Mouse (Mus musculus) hindbrain, embryonic 12.5 days (tissue): Measurements from ENCODE around the gene Thap2. TPM values are rescaled to one million over a fixed set of nuclear protein-coding genes. Genes with fewer than 3 reads are reported as not detected.

Experiments used
- ATAC-seq: fragments of 200-750 bp; cut with Nextera tagmentation; 2 replicates; pipeline ENCODE4 v1.8.0; 2017; ENCODE audit warnings: moderate TSS enrichment; ENCODE audit not compliant: low FRiP score
- H3K27ac ChIP-seq: fragments of 300-500 bp; sonication (generic); 2 replicates; pipeline ENCODE4 v1.5.1; 2016; ENCODE audit warnings: mild to moderate bottlenecking
- H3K27me3 ChIP-seq: fragments of 300-500 bp; sonication (generic); 2 replicates; pipeline ENCODE4 v1.6.1; 2016; ENCODE audit warnings: mild to moderate bottlenecking
- H3K36me3 ChIP-seq: fragments of 300-500 bp; sonication (generic); 2 replicates; pipeline ENCODE4 v1.6.1; 2016; ENCODE audit warnings: mild to moderate bottlenecking
- H3K4me1 ChIP-seq: fragments of 300-500 bp; sonication (generic); 2 replicates; pipeline ENCODE4 v1.6.1; 2016
- H3K4me2 ChIP-seq: fragments of 300-500 bp; sonication (generic); replicated peaks from 2 replicates; pipeline ENCODE4 v1.6.1; 2016; ENCODE audit warnings: mild to moderate bottlenecking
- H3K4me3 ChIP-seq: fragments of 300-500 bp; sonication (generic); 2 replicates; pipeline ENCODE4 v1.5.1; 2016; ENCODE audit warnings: mild to moderate bottlenecking
- H3K9ac ChIP-seq: fragments of 300-500 bp; sonication (generic); 2 replicates; pipeline ENCODE4 v1.6.1; 2016; ENCODE audit warnings: mild to moderate bottlenecking, moderate library complexity
- H3K9me3 ChIP-seq: fragments of 300-500 bp; sonication (generic); replicated peaks from 2 replicates; pipeline ENCODE4 v1.6.1; 2016; ENCODE audit warnings: mild to moderate bottlenecking
- WGBS: fragments of 180-500 bp; shearing (Covaris S2); methylation state at CpG from one replicate; pipeline ENCODE4 v1.1.7; 2016; 5-methylcytosine and 5-hydroxymethylcytosine counted together
- polyA plus RNA-seq: library from polyadenylated mRNA; unstranded; fragments of >200 nt; fragmentation: Nextera tagmentation; extraction: Ambion mirVana; gene quantifications from 2 replicates; pipeline ENCODE4 v1.2.1, GENCODE M21; 2016

Thap2 gene
- polyA plus RNA-seq, 1 experiment from 2014 or later, result 38.5 TPM

DNA sequence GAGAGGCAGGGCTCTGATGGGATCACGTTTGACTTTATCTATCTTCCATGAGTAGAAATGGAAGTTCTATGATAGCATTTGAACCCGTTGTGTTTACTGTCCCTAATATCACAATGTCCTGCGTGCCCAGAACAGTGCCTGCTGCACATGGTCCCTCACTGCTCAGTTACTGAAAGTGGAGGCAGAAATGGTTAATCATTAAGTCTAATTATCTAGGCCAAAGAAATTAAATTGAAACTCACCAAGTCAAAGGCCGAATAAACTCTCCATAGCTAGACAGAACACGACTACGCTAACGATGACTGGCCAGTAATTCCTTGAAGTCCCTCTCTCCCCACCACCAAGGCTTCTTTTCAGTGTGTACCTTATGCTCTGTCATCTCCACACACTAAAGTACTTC is 34.7 kb downstream of the Thap2 start:
- 85% methylated on average over 7 of the region's 7 CpGs for WGBS
- no peaks in the 10 kb centered on the region for H3K27me3 ChIP-seq
- no peak overlapping the region for H3K4me3 ChIP-seq
- no peak overlapping the region for H3K4me2 ChIP-seq
- H3K9me3 ChIP-seq, result no peaks in the 10 kb centered on the region
- ATAC-seq, result no peak
- 0 out of 2 replicates have a peak, but pooled peaks cover 3% of the 10 kb centered on the region for H3K4me1 ChIP-seq
- H3K9ac ChIP-seq, result no peak overlapping the region
- H3K27ac ChIP-seq, result no peak overlapping the region
- H3K36me3 ChIP-seq, result peaks cover 24% of the 10 kb centered on the region

DNA sequence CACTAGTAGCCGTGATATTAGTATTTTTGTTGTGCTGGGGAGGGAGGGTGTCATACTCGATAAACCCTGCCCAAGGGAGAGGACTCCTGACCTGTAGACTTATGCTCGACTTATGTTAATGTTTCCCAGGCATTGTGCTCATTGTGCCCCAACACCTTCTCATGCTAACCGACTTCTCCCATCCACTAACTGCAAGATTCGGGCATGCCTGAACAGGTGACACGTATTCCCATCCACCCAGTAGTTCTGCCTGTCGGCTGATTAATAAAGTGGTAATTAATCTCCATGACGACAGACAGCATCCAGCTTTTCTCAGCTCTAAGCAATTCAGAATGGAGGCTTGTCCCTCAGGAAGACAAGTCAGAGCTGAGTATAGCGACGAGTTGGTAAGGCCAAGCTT is 35.2 kb downstream of the Thap2 start:
- peaks cover 24% of the 10 kb centered on the region for H3K36me3 ChIP-seq
- H3K4me3 ChIP-seq, result no peak overlapping the region
- H3K27ac ChIP-seq, result no peak overlapping the region
- no peak overlapping the region for H3K9ac ChIP-seq
- 0 out of 2 replicates have a peak, but pooled peaks cover 3% of the 10 kb centered on the region for H3K4me1 ChIP-seq
- no peak for ATAC-seq
- H3K4me2 ChIP-seq, result no peak overlapping the region
- no peaks in the 10 kb centered on the region for H3K9me3 ChIP-seq
- WGBS, result 76% methylated on average over 10 of the region's 10 CpGs
- no peaks in the 10 kb centered on the region for H3K27me3 ChIP-seq

DNA sequence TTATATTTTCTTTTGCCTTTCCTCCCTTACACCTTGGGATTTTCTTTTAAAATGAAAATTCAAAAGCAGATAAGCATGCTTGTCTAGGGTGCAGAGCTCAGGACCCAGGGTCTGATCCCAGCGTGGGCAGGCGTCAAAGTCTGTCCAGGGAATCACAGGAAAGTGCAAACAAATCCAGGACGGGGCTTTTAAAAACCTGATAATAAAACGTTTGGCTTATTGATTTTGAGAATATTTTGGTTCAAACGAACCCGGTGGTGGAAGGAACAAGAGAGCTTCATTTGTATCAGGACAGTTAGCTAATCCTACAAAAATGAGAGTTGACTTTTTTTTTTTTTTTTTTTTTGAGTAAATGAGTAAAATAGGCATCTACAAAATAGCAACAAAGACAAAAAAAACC is 36.1 kb downstream of the Thap2 start:
- Histone ChIP-seq H3K27ac (no peak overlapping the region), H3K9ac (no peak overlapping the region), H3K36me3 (peaks cover 32% of the 10 kb centered on the region), H3K4me3 (no peak overlapping the region), H3K4me2 (no peak overlapping the region), H3K4me1 (0 out of 2 replicates have a peak, but pooled peaks cover 3% of the 10 kb centered on the region), H3K9me3 (no peaks in the 10 kb centered on the region), H3K27me3 (no peaks in the 10 kb centered on the region)
- WGBS, result 87% methylated on average over 6 of the region's 6 CpGs
- ATAC-seq, result no peak

- peaks cover 43% of the 10 kb centered on the region for H3K36me3 ChIP-seq
- H3K27ac ChIP-seq, result no peak overlapping the region
- no peak for ATAC-seq
- no peak overlapping the region for H3K4me2 ChIP-seq
- no peaks in the 10 kb centered on the region for H3K9me3 ChIP-seq
- H3K27me3 ChIP-seq, result no peaks in the 10 kb centered on the region
- no peak overlapping the region for H3K4me3 ChIP-seq
- H3K4me1 ChIP-seq, result 0 out of 2 replicates have a peak, but pooled peaks cover 3% of the 10 kb centered on the region
- H3K9ac ChIP-seq, result no peak overlapping the region
Measured at GRCm38 (mm10) chr10:115346444-115346843, 37.8 kb downstream of the Thap2 start.

GRCm38 (mm10) chr10:115342771-115343425 is 41.3 kb downstream of the Thap2 start:
- no peak for ATAC-seq
- no peak overlapping the region for H3K9ac ChIP-seq
- peaks cover 64% of the 10 kb centered on the region for H3K36me3 ChIP-seq
- H3K4me2 ChIP-seq, result no peak overlapping the region
- H3K27ac ChIP-seq, result no peak overlapping the region
- WGBS, result 93% methylated on average over 4 of the region's 4 CpGs
- H3K4me3 ChIP-seq, result no peak overlapping the region
- no peaks in the 10 kb centered on the region for H3K27me3 ChIP-seq
- no peaks in the 10 kb centered on the region for H3K4me1 ChIP-seq
- no peaks in the 10 kb centered on the region for H3K9me3 ChIP-seq

- Histone ChIP-seq H3K27me3 (no peaks in the 10 kb centered on the region), H3K9ac (no peak overlapping the region), H3K36me3 (peaks cover 45% of the 10 kb centered on the region), H3K27ac (no peak overlapping the region), H3K4me2 (no peak overlapping the region), H3K9me3 (no peaks in the 10 kb centered on the region), H3K4me3 (no peak overlapping the region), H3K4me1 (no peaks in the 10 kb centered on the region)
- WGBS, result 93% methylated on average over 7 of the region's 7 CpGs
- no peak for ATAC-seq
Measured at GRCm38 (mm10) chr10:115339820-115340328, 44.4 kb downstream of the Thap2 start.

GRCm38 (mm10) chr10:115336901-115337300 is 47.3 kb downstream of the Thap2 start:
- no peak overlapping the region for H3K4me3 ChIP-seq
- H3K36me3 ChIP-seq, result peaks cover 26% of the 10 kb centered on the region
- no peaks in the 10 kb centered on the region for H3K27me3 ChIP-seq
- H3K4me1 ChIP-seq, result no peaks in the 10 kb centered on the region
- no peak overlapping the region for H3K9ac ChIP-seq
- H3K4me2 ChIP-seq, result no peak overlapping the region
- 90% methylated on average over 4 of the region's 4 CpGs for WGBS
- no peaks in the 10 kb centered on the region for H3K9me3 ChIP-seq
- ATAC-seq, result no peak
- H3K27ac ChIP-seq, result no peak overlapping the region

GRCm38 (mm10) chr10:115333528-115333927 is 50.7 kb downstream of the Thap2 start:
- no peak overlapping the region for H3K27ac ChIP-seq
- H3K27me3 ChIP-seq, result no peaks in the 10 kb centered on the region
- WGBS, result 81% methylated on average over 9 of the region's 9 CpGs
- no peak overlapping the region for H3K4me2 ChIP-seq
- H3K9ac ChIP-seq, result no peak overlapping the region
- no peak for ATAC-seq
- no peaks in the 10 kb centered on the region for H3K9me3 ChIP-seq
- no peaks in the 10 kb centered on the region for H3K4me1 ChIP-seq
- H3K4me3 ChIP-seq, result no peak overlapping the region
- H3K36me3 ChIP-seq, result 0 out of 2 replicates have a peak, but pooled peaks cover 7% of the 10 kb centered on the region

DNA sequence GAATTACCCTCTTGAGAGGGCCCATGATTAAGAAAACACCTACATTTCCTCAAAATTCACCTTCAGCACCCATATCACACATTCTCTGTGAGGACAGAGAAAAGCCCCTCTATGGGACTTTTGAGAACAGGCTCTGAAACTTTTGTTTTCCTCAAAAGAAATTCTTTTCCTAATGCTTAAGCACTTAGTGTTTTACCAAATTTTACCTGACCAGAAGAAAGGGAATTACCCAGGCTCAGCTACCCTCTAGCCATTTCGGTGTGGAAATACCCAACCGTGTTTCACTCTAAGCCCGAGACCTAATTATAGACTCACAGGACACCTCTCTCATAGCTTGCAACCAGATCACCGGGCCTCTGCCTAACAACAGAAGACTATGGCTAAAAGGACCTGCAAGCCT is 51.2 kb downstream of the Thap2 start:
- no peak for ATAC-seq
- H3K27ac ChIP-seq, result no peak overlapping the region
- no peak overlapping the region for H3K9ac ChIP-seq
- no peaks in the 10 kb centered on the region for H3K27me3 ChIP-seq
- 91% methylated on average over 4 of the region's 4 CpGs for WGBS
- H3K4me1 ChIP-seq, result no peaks in the 10 kb centered on the region
- 0 out of 2 replicates have a peak, but pooled peaks cover 4% of the 10 kb centered on the region for H3K36me3 ChIP-seq
- H3K4me2 ChIP-seq, result no peak overlapping the region
- no peaks in the 10 kb centered on the region for H3K9me3 ChIP-seq
- H3K4me3 ChIP-seq, result no peak overlapping the region

DNA sequence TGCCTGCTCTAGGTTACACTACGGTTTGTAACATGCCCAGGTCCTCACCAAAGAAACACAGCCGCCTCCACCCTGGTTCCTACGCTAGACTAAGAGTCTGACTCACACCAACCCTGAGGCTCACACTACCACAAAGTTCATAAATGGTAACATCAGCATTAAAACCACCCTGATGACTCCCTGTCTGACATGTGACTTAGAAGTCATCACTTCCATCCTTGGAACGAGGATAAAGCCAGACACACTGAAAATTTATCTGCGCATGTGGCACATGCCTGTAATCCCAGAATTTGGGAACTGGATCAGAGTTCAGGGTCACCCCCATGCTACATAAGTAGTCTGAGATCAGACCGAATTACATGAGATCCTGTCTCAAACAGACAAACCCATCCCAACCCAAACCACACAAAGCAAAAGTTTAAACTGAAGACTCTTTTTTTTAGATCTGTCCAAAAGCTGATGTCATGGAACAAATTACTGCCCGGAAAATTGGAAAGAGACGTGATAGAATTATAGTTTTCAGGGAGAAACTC is 51.8 kb downstream of the Thap2 start:
- H3K4me3 ChIP-seq, result no peak overlapping the region

GRCm38 (mm10) chr10:115329010-115329530 is 55.2 kb downstream of the Thap2 start:
- Histone ChIP-seq H3K9ac (no peak overlapping the region), H3K27ac (no peak overlapping the region), H3K9me3 (no peaks in the 10 kb centered on the region), H3K27me3 (no peaks in the 10 kb centered on the region), H3K4me1 (no peaks in the 10 kb centered on the region), H3K4me2 (no peak overlapping the region), H3K4me3 (no peak overlapping the region), H3K36me3 (no peaks in the 10 kb centered on the region)
- WGBS, result 85% methylated on average over 3 of the region's 3 CpGs
- no peak for ATAC-seq

More for the DNA sequence above, 51.8 kb downstream of the Thap2 start:
- H3K27ac ChIP-seq, result no peak overlapping the region
- no peaks in the 10 kb centered on the region for H3K4me1 ChIP-seq
- H3K27me3 ChIP-seq, result no peaks in the 10 kb centered on the region
- H3K4me2 ChIP-seq, result no peak overlapping the region
- no peak for ATAC-seq
- H3K9ac ChIP-seq, result no peak overlapping the region
- H3K9me3 ChIP-seq, result no peaks in the 10 kb centered on the region
- H3K36me3 ChIP-seq, result 0 out of 2 replicates have a peak, but pooled peaks cover 3% of the 10 kb centered on the region
- WGBS, result 87% methylated on average over 8 of the region's 8 CpGs

DNA sequence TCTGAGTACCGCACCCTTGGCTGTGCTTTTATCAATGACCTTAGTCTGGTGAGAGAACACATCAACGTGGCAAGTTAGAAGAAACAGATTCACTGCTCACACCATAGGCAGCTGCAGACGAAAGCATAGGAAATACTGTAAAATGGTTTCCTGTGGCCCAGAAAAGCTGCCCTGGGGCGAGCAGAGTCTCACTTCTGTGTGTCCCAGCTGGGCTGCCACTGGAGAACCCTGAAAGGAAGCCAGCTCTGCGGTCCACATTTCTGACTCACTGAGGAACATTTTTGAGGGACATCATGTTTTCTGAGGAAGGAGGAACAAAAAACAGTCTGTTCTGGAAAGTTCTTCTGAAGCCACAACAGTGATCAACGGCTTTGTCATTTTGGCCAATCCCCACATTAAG is 55.7 kb downstream of the Thap2 start:
- WGBS, result 84% methylated on average over 6 of the region's 6 CpGs
- Histone ChIP-seq H3K27me3 (no peaks in the 10 kb centered on the region), H3K4me2 (no peak overlapping the region), H3K27ac (no peak overlapping the region), H3K9me3 (no peaks in the 10 kb centered on the region), H3K9ac (no peak overlapping the region), H3K4me1 (no peaks in the 10 kb centered on the region), H3K4me3 (no peak overlapping the region), H3K36me3 (no peaks in the 10 kb centered on the region)
- no peak for ATAC-seq

- H3K36me3 ChIP-seq, result no peaks in the 10 kb centered on the region
- H3K4me1 ChIP-seq, result no peaks in the 10 kb centered on the region
- no peaks in the 10 kb centered on the region for H3K9me3 ChIP-seq
- H3K4me2 ChIP-seq, result no peak overlapping the region
- H3K4me3 ChIP-seq, result no peak overlapping the region
- H3K27me3 ChIP-seq, result no peaks in the 10 kb centered on the region
- H3K9ac ChIP-seq, result no peak overlapping the region
- H3K27ac ChIP-seq, result no peak overlapping the region
- ATAC-seq, result no peak
- 12% methylated on average over 6 of the region's 6 CpGs for WGBS
Measured at GRCm38 (mm10) chr10:115323295-115323694, 60.9 kb downstream of the Thap2 start.
